Mouse (Mus musculus): ENCODE data around the gene Rab17.

- TF ChIP-seq POLR2A (IDR thresholded peaks at IDR 0.05; ENCODE audit: low read depth, low read length) = no peak
- TF ChIP-seq CTCF (IDR thresholded peaks at IDR 0.05; ENCODE audit: extremely low read depth, insufficient read depth, insufficient read length, insufficient replicate concordance) = no peak
Observed at GRCm38 (mm10) chr1:90981346-90981745, 11.9 kb upstream of the Rab17 start.
